Mouse (Mus musculus) brain, embryonic 14.5 days (tissue): Measurements from ENCODE around the gene Phkb.

Source experiments
- CTCF ChIP-seq: fragments of 200-500 bp; IDR thresholded peaks from 2 replicates; pipeline ENCODE4 v1.5.1; 2012; ENCODE audit warnings: inconsistent platforms, mild to moderate bottlenecking, moderate library complexity, borderline replicate concordance; ENCODE audit not compliant: insufficient read depth, insufficient read length; ENCODE audit errors: extremely low read depth
- POLR2A ChIP-seq: fragments of 200-500 bp; IDR thresholded peaks from 2 replicates; pipeline ENCODE4 v1.6.1; 2012; ENCODE audit warnings: mild to moderate bottlenecking, inconsistent platforms, borderline replicate concordance; ENCODE audit not compliant: poor library complexity, insufficient read depth, insufficient read length, severe bottlenecking; ENCODE audit errors: extremely low read depth

DNA sequence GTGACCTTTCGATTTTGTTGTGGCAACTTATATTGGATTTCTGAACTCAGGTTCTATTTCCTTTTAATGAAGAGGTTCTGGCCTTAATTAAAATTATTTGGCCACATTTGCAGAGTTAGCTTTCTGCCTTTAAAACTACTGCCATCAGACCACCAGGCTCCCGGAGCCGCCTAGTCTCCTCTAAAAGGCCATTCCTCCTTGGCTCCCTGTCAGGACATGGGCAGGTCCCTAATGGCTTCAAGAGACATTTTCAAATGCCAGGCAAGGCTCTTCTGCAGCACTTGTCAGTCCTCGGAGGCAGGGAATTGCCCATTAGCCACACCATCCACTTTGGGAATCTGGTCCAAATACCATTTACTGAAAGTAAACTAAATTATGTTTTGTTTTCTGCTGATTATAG is 242.6 kb downstream of the Phkb start:
- TF ChIP-seq CTCF (no peak), POLR2A (no peak)
